Mouse (Mus musculus) heart, adult 2 months (tissue): ENCODE data around the gene Cfh.

ENCODE experiments used
- CTCF ChIP-seq: fragments of 200-600 bp; IDR thresholded peaks from 2 replicates; pipeline ENCODE4 v1.8.1; 2022; ENCODE audit warnings: antibody characterized with exemption, mild to moderate bottlenecking, moderate library complexity
- EP300 ChIP-seq: fragments of 200-500 bp; IDR thresholded peaks from 2 replicates; pipeline ENCODE4 v1.6.1; 2011; ENCODE audit warnings: low read depth, low read length, control low read depth; ENCODE audit not compliant: insufficient read depth

GRCm38 (mm10) chr1:140171581-140172154, 11.9 kb downstream of the Cfh start:
- TF ChIP-seq CTCF (peak; percentile 74), EP300 (no peak)
